Mouse (Mus musculus): ENCODE measurements around the gene Wfdc15a.
A peak's percentile ranks its signal among the peaks of the same experiment; 100 is the strongest.

Wfdc15a gene

GRCm38 (mm10) chr2:164175850-164176249 lies 24.1 kb downstream of the Wfdc15a start:
- DNase-seq: no peak

GRCm38 (mm10) chr2:164174649-164175395 lies 25.1 kb downstream of the Wfdc15a start:
- DNase-seq: no peak

GRCm38 (mm10) chr2:164173394-164173793 lies 26.5 kb downstream of the Wfdc15a start:
- no peak for DNase-seq

- DNase-seq: no peak
These were observed 29.0 kb downstream of the Wfdc15a start, which contains the start of gene Kcns1 for GRCm38 (mm10) chr2:164170902-164171301. TSS of gene Kcns1 (minus strand) at chr2:164171113.

- no peak for DNase-seq
These were observed 29.6 kb downstream of the Wfdc15a start for GRCm38 (mm10) chr2:164170326-164170725.

- DNase-seq: no peak
These were observed 31.4 kb downstream of the Wfdc15a start for GRCm38 (mm10) chr2:164168571-164168946.

GRCm38 (mm10) chr2:164167752-164168570 lies 32.0 kb downstream of the Wfdc15a start:
- DNase-seq: no peak

GRCm38 (mm10) chr2:164164941-164165340 lies 35.0 kb downstream of the Wfdc15a start:
- DNase-seq: no peak

- no peak for DNase-seq
These were observed 38.3 kb downstream of the Wfdc15a start for GRCm38 (mm10) chr2:164161515-164162055.

- no peak for DNase-seq
These were observed 41.1 kb downstream of the Wfdc15a start for GRCm38 (mm10) chr2:164158838-164159237.

GRCm38 (mm10) chr2:164156158-164156557 lies 43.8 kb downstream of the Wfdc15a start:
- DNase-seq: no peak

GRCm38 (mm10) chr2:164154007-164154406 lies 45.9 kb downstream of the Wfdc15a start:
- DNase-seq: peak; percentile 57

- no peak for DNase-seq
These were observed 47.6 kb downstream of the Wfdc15a start for GRCm38 (mm10) chr2:164152341-164152740.

GRCm38 (mm10) chr2:164150086-164150760 lies 49.7 kb downstream of the Wfdc15a start:
- no peak for DNase-seq

All from cerebellum, adult 9-10 months (tissue).